Mouse (Mus musculus) right cerebral cortex, postnatal 36 days (tissue): Measurements from ENCODE around the gene Ube2l6.
"Not testable (repeated sequence)": the region's sequence is repeated elsewhere in the genome, so short reads cannot be mapped to it uniquely, and the experiment has no call there.

ENCODE experiments used
- DNase-seq, 2 experiments: peaks; one replicate each; pipeline ENCODE4 v3.0.0; 2022; ENCODE audit warnings: low spot score in 2 of 2, mixed read lengths in 1 of 2

Gene Ube2l6

GRCm38 (mm10) chr2:84793154-84793553 lies 5.5 kb upstream of the Ube2l6 start:
- no peak for DNase-seq

DNA sequence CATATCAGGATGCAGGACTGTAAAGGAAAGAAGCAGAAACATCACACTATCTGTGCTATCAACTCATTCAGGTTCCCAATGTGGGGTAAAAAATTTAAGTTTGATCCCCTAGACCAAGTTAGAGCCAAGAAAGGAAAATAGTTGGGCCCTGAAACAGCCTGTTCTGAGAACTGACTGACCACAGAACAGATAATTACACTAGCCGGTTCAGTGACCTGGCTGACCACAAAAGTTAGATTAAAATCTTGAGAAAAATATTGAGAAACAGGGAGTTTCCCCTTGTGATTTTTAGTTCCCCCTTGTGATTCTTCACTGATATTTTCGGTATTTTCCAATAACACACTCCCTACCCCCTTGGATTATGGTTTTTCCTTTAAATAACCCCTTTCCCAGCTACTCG lies 4.8 kb upstream of the Ube2l6 start:
- no peak for DNase-seq

- peak; percentile 77 to 84 for DNase-seq
These were observed 665 bp upstream of the Ube2l6 start for GRCm38 (mm10) chr2:84797833-84798492.

DNA sequence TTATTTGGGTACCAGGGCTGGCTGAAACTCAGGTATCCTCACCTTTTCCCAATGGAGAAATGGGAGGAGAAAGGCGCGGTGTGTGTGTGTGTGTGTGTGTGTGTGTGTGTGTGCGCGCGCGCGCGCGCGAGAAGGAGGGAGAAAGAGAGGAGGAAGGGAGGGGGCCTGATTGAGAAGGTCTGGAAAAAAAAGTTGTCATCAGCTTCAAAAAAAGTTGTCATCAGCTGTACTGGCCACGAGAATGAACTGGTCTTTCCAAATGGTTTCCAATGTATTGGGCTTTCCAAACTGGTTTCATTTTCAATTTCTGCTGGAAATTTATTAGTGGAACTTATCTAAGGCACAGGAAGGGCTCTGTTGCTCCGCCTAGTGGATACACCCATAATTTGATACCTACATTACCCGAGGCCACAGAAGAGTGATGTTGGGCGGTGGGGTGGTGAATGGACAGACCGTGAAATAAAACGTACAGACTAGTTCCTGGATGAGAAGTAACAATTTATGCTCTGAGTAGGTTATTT lies 473 bp downstream of the Ube2l6 start:
- peak; percentile 23 to 28 for DNase-seq

DNA sequence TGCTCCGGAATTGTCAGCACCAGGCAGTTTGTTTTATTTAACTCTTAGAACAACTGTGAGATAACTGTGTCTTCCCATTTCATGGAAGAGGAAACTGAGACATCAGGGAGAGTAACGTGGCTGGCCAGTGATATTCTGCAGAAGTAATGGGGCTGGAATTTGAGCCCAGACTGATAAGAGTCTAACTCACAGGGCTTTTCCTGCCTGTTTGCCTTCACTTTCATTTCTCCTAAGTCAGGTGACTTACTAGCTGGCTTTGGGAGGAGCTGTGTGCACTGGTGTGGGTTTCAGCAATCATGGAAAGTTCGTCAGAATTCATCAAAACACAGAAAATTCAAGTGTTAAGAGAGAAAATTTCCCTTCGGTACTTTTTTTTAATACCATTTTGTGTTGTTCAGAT lies 1.7 kb downstream of the Ube2l6 start:
- no peak for DNase-seq

GRCm38 (mm10) chr2:84801223-84801622 lies 2.6 kb downstream of the Ube2l6 start:
- not testable (repeated sequence) for DNase-seq

GRCm38 (mm10) chr2:84803963-84804362 lies 5.3 kb downstream of the Ube2l6 start:
- no peak for DNase-seq

- no peak for DNase-seq
These were observed 7.9 kb downstream of the Ube2l6 start for GRCm38 (mm10) chr2:84806546-84806945.

- no peak for DNase-seq
These were observed 10.7 kb downstream of the Ube2l6 start for GRCm38 (mm10) chr2:84809330-84809729.

DNA sequence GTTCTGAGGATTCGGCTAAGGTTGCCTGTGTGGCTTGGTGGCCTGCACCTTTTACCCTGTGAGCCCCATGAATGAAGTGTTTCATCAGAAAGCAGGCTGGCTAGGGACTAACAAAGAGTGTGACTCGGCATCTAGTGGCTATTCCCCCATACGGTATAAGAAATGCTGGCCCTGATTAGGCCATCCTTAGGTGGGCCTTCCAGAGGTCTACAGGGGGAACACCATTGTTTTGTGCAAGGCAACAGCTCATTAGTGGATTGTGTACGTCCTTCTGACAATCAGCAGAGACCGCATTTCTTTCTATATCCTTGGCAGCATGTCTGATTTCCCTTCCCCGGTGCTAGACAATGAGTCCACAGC lies 11.9 kb downstream of the Ube2l6 start:
- no peak for DNase-seq

DNA sequence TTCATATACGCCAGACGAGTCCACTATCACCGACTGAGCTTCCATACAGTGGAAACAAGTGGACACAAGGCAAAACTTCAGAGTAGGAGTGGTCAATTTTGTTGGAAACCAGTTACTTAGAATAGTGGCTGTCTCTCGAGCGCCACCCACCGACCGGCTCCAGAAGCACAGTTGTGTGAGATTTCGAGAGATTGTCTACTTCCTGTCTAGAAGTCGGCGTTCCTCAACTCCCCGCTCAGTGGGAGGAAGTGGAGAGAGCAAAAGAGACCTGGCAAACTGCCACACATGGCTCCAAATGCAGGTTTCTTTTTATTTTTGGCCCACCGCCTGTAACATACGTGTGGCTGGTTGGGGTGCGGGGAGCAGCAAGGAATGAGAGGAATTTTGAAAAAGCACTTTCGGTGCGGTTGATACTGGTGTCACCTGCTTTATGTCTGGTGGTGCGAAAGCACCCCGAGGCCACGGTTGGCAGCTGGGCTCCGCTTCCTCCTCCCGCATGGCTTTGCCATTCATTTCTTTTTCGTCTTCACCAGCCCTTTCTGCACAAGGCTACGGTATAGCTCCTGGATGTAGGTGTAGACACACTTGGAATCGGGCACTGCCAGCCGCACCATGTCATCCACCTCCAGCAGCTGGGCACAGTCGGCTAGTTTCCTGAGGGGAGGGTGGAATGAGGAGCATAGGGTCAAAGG lies 12.4 kb downstream of the Ube2l6 start:
- DNase-seq = peak; percentile 82 to 87

- no peak for DNase-seq
These were observed 13.3 kb downstream of the Ube2l6 start for GRCm38 (mm10) chr2:84811880-84812279.

DNA sequence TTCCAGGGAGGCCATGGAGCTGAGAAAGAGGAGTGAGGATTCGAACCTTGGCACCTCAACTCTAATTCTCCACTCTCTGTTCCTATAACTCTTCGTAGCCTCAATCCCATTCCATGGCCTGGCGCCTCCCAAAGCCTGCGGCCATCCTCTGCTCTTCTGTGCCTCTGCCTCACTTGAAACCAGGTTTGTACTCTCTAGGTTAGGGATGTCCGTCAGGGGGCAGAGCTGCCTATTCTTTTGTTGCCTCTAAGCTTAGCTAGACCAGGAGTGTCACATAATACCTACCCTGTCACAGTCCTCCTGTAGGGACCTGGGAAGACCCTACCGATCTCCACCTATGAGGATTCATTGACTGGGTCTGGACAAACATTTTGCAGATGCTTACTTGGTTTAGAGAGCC lies 14.0 kb downstream of the Ube2l6 start:
- DNase-seq = no peak

DNA sequence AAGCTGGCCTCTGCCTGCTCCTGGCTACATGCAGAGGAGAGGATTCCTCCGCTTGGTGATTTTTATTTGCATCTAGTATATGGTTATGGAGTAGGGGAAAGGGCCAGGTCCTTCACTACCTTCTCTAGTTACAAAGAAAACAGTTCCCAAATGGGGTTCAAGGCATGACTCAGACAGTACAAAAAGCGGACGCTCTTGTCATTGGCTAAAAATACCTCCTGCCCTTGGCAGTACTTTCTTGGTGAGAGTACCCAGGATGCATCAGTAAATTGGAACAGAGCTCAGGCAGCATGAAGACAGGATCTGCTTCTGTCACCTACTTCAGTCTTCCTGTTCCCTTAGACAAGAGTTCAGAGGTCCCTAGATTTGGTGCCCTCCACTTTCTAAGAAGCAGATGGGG lies 21.2 kb downstream of the Ube2l6 start:
- peak; percentile 13 to 56 for DNase-seq

- no peak for DNase-seq
These were observed 23.9 kb downstream of the Ube2l6 start, which contains the start of gene Smtnl1 for GRCm38 (mm10) chr2:84822552-84822951. Gene Smtnl1, minus strand, starts transcription at chr2:84822652.

DNA sequence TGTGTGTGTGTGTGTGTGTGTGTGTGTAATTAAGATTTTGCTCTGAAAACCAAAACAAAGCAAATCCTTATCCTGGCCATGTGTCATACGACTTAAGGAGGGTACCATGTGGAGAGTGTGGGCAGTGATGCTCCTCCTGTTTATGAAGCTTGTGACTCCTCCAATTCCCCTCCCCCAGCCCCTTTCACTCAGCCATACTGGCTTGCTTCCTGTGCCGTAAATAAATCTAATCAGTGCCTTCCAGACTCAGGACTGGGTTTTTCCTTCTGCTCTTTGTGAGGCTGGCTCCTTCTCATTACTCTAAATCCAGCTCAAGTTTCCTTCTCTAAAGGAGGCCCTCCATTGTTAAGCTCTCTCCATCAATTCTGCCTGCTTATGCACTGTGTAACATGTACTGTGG lies 24.6 kb downstream of the Ube2l6 start:
- DNase-seq = no peak

DNA sequence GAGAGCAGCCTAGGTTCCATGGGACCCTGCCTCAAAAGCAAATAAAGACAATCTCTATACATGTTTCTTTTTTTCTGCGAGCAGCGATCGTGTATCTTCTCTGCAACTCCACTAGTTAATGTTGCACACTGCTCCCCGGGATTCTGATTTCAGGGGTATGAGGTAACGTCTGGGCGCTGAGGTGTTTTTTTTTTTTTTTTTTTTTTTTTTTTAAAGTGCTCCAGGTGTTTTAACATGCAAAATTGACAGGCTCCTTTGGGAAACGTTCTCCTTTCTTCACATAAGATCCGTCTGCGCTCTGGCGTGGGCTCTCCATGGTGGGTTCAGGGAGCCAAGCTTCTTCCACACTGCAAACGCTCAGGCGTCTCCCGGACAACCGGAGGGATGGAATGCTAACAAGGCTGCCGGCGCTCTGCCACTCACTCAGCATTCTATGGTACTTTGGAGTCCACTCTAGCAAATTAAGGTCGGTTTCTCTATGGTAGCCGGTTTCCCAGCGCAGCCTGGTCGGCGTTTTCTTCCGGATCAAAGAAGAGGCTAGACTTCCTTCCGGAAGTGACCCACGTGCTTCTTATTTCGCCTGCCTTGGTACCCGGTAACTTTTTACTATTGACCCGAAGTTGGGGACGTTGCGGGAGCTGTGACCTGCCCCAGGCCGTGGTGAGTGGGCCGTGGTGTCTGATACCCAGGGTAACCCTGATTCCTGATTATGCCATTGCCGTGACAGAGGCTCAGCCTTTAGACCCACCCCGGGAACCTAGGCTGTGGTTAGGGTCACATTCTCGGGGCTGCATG lies 28.1 kb downstream of the Ube2l6 start, which contains the start of gene Timm10:
TSS of gene Timm10 (plus strand) at position 510 of the 795 bp plus-strand sequence.
- peak; percentile 87 to 93 for DNase-seq

- DNase-seq = no peak
These were observed 28.8 kb downstream of the Ube2l6 start for GRCm38 (mm10) chr2:84827283-84827920.

- peak; percentile 76 to 83 for DNase-seq
These were observed 33.2 kb downstream of the Ube2l6 start for GRCm38 (mm10) chr2:84831666-84832391.

DNA sequence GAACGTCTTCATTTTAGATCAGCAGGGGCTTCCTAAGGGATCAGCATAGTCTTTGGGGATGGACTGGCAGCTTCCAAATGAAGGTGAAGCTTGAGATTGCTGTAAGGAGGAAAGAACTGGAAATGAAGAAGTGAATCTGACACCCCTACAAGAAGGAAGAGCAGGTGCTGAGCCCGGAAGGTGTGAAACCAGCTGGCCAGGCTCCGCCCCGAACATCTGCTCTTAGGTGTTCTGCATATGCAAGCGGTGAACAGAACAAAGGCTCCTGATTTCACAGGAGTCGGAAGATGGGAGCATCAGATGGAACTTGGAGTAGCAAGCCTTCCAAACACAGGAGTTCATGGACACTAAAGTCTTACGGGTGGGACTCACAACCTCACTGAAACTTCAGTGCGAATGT lies 38.5 kb downstream of the Ube2l6 start:
- no peak for DNase-seq
